Mouse (Mus musculus) kidney, adult 2 months (tissue): ENCODE measurements around the gene Clec9a.

Experiments used
- CTCF ChIP-seq: fragments of 200-500 bp; conservative IDR thresholded peaks from 2 replicates; pipeline ENCODE4 v1.5.1; 2011; ENCODE audit warnings: low read depth, mild to moderate bottlenecking, control low read depth, low read length, moderate library complexity, mixed read lengths; ENCODE audit not compliant: insufficient read depth, insufficient read length
- POLR2A ChIP-seq: fragments of 200-500 bp; IDR thresholded peaks from one replicate; pipeline ENCODE4 v1.6.1; 2011; ENCODE audit warnings: low read depth, low read length, control low read depth

- TF ChIP-seq POLR2A, result no peak
- no peak for TF ChIP-seq CTCF
Measured at GRCm38 (mm10) chr6:129438033-129438432, 29.4 kb downstream of the Clec9a start.
